Mouse (Mus musculus) MEL (cell line): Measurements from ENCODE around the gene Gabarapl2. TPM values are rescaled to one million over a fixed set of nuclear protein-coding genes. Genes with fewer than 3 reads are reported as not detected.

Experiments used
- DNase-seq: peaks from one replicate; pipeline ENCODE4 v3.0.0; 2011; ENCODE audit warnings: low read depth, low spot score
- H3K27ac ChIP-seq: 2 replicates; pipeline ENCODE4 v1.5.1; 2012; ENCODE audit warnings: low read depth, mild to moderate bottlenecking, control low read depth, low read length, moderate library complexity; ENCODE audit not compliant: control insufficient read depth
- H3K27me3 ChIP-seq, 2 experiments: fragments of 150-350 bp in 1 of 2; sonication (generic) in 1 of 2; 2 replicates each; pipeline ENCODE4 v1.6.1; 2012; ENCODE audit warnings: low read length in 2 of 2, mild to moderate bottlenecking in 2 of 2, improper control_type of control experiment in 1 of 2, moderate library complexity in 1 of 2; ENCODE audit not compliant: insufficient read depth in 2 of 2, control insufficient read depth in 1 of 2
- H3K36me3 ChIP-seq, 2 experiments: 2 replicates each; pipeline ENCODE4 v1.6.1; 2012 to 2014; ENCODE audit warnings: low read length in 2 of 2, improper control_type of control experiment in 1 of 2, inconsistent platforms in 1 of 2, mild to moderate bottlenecking in 1 of 2; ENCODE audit not compliant: insufficient read depth in 2 of 2, control insufficient read depth in 1 of 2
- H3K4me1 ChIP-seq, 2 experiments: fragments of 150-350 bp in 1 of 2; sonication (generic) in 1 of 2; 2 replicates each; pipeline ENCODE4 v1.6.1; 2012; ENCODE audit warnings: low read length in 2 of 2, improper control_type of control experiment in 1 of 2, mild to moderate bottlenecking in 1 of 2; ENCODE audit not compliant: insufficient read depth in 2 of 2, control insufficient read depth in 1 of 2
- H3K4me3 ChIP-seq, 2 experiments: fragments of 150-350 bp in 1 of 2; sonication (generic) in 1 of 2; 2 replicates each; pipeline ENCODE4 v1.5.1; 2012; ENCODE audit warnings: low read depth in 2 of 2, low read length in 2 of 2, mild to moderate bottlenecking in 2 of 2, moderate library complexity in 2 of 2, control low read depth in 1 of 2, improper control_type of control experiment in 1 of 2; ENCODE audit not compliant: control insufficient read depth in 1 of 2, insufficient read depth in 1 of 2
- H3K79me2 ChIP-seq: 2 replicates; pipeline ENCODE4 v1.6.1; 2012; ENCODE audit warnings: mild to moderate bottlenecking, low read length, moderate library complexity; ENCODE audit not compliant: control insufficient read depth, poor library complexity, insufficient read depth
- H3K9ac ChIP-seq: 2 replicates; pipeline ENCODE4 v1.6.1; 2012; ENCODE audit warnings: low read depth, mild to moderate bottlenecking, control low read depth, low read length, moderate library complexity; ENCODE audit not compliant: control insufficient read depth, poor library complexity, severe bottlenecking
- H3K9me3 ChIP-seq: fragments of 150-350 bp; sonication (generic); replicated peaks from 2 replicates; pipeline ENCODE4 v1.6.1; 2012; ENCODE audit warnings: mild to moderate bottlenecking, low read length, improper control_type of control experiment, moderate library complexity; ENCODE audit not compliant: insufficient read depth
- CTCF ChIP-seq, 3 experiments: IDR thresholded peaks in 2 of 3; conservative IDR thresholded peaks in 1 of 3; 2 replicates each; pipeline ENCODE4 v1.5.1; 2011 to 2012; ENCODE audit warnings: low read length in 3 of 3, low read depth in 2 of 3, mild to moderate bottlenecking in 2 of 3, improper control_type of control experiment in 1 of 3, inconsistent platforms in 1 of 3, mixed read lengths in 1 of 3, moderate library complexity in 1 of 3; ENCODE audit not compliant: control insufficient read depth in 1 of 3, insufficient read depth in 1 of 3, poor library complexity in 1 of 3, severe bottlenecking in 1 of 3
- EP300 ChIP-seq, 2 experiments: IDR thresholded peaks; 2 replicates each; pipeline ENCODE4 v1.6.1; 2011; ENCODE audit warnings: improper control_type of control experiment in 2 of 2, low read length in 2 of 2, low read depth in 1 of 2, mild to moderate bottlenecking in 1 of 2
- ETS1 ChIP-seq: IDR thresholded peaks from 2 replicates; pipeline ENCODE4 v1.6.1; 2012; ENCODE audit warnings: low read depth, mild to moderate bottlenecking, inconsistent platforms, low read length, improper control_type of control experiment, moderate library complexity
- GABPA ChIP-seq: IDR thresholded peaks from 2 replicates; pipeline ENCODE4 v1.6.1; 2012; ENCODE audit warnings: low read depth, mild to moderate bottlenecking, inconsistent platforms, low read length, improper control_type of control experiment, moderate library complexity
- JUND ChIP-seq: IDR thresholded peaks from 2 replicates; pipeline ENCODE4 v1.6.1; 2011; ENCODE audit warnings: low read depth, mild to moderate bottlenecking, improper control_type of control experiment, low read length
- MAFK ChIP-seq: IDR thresholded peaks from 2 replicates; pipeline ENCODE4 v1.6.1; 2011; ENCODE audit warnings: low read depth, mild to moderate bottlenecking, low read length, improper control_type of control experiment, borderline replicate concordance
- MEF2A ChIP-seq: IDR thresholded peaks from 2 replicates; pipeline ENCODE4 v1.6.1; 2014; ENCODE audit warnings: low read depth, mild to moderate bottlenecking, inconsistent platforms, low read length, improper control_type of control experiment; ENCODE audit not compliant: poor library complexity, insufficient replicate concordance, severe bottlenecking; ENCODE audit errors: extremely low read depth
- MYB ChIP-seq: IDR thresholded peaks from 2 replicates; pipeline ENCODE4 v1.6.1; 2011; ENCODE audit warnings: mild to moderate bottlenecking, low read depth, low read length, improper control_type of control experiment
- NRF1 ChIP-seq: IDR thresholded peaks from 2 replicates; pipeline ENCODE4 v1.6.1; 2014; ENCODE audit warnings: low read depth, mild to moderate bottlenecking, inconsistent platforms, low read length, improper control_type of control experiment, moderate library complexity; ENCODE audit not compliant: poor library complexity, insufficient read depth, severe bottlenecking
- POLR2A ChIP-seq, 2 experiments: IDR thresholded peaks; 2 replicates each; pipeline ENCODE4 v1.6.1; 2011 to 2012; ENCODE audit warnings: low read length in 2 of 2, mild to moderate bottlenecking in 2 of 2, control low read depth in 1 of 2, improper control_type of control experiment in 1 of 2, low read depth in 1 of 2, moderate library complexity in 1 of 2; ENCODE audit not compliant: control insufficient read depth in 1 of 2, insufficient read depth in 1 of 2, poor library complexity in 1 of 2
- TBP ChIP-seq: IDR thresholded peaks from 2 replicates; pipeline ENCODE4 v1.8.0; 2011; ENCODE audit warnings: low read depth, low read length, improper control_type of control experiment
- TCF12 ChIP-seq: IDR thresholded peaks from 2 replicates; pipeline ENCODE4 v1.6.1; 2014; ENCODE audit warnings: low read depth, mild to moderate bottlenecking, inconsistent platforms, low read length, improper control_type of control experiment, moderate library complexity
- UBTF ChIP-seq: IDR thresholded peaks from 2 replicates; pipeline ENCODE4 v1.6.1; 2012; ENCODE audit warnings: low read depth, mild to moderate bottlenecking, inconsistent platforms, low read length, improper control_type of control experiment, moderate library complexity, borderline replicate concordance; ENCODE audit not compliant: insufficient read depth
- USF2 ChIP-seq, 2 experiments: IDR thresholded peaks; 2 replicates each; pipeline ENCODE4 v1.6.1; 2011 to 2012; ENCODE audit warnings: improper control_type of control experiment in 2 of 2, low read length in 2 of 2, borderline replicate concordance in 1 of 2, inconsistent platforms in 1 of 2, low read depth in 1 of 2, mild to moderate bottlenecking in 1 of 2; ENCODE audit not compliant: insufficient read depth in 1 of 2
- ZC3H11A ChIP-seq: IDR thresholded peaks from 2 replicates; pipeline ENCODE4 v1.6.1; 2012; ENCODE audit warnings: low read depth, mild to moderate bottlenecking, inconsistent platforms, low read length, improper control_type of control experiment
- ZKSCAN1 ChIP-seq: IDR thresholded peaks from 2 replicates; pipeline ENCODE4 v1.6.1; 2012; ENCODE audit warnings: low read depth, mild to moderate bottlenecking, inconsistent platforms, low read length, improper control_type of control experiment, moderate library complexity
- ZNF384 ChIP-seq: IDR thresholded peaks from 2 replicates; pipeline ENCODE4 v1.6.1; 2012; ENCODE audit warnings: low read depth, mild to moderate bottlenecking, inconsistent platforms, low read length, improper control_type of control experiment
- polyA plus RNA-seq, 2 experiments: library from polyadenylated mRNA; stranded (reverse) in 1 of 2; unstranded in 1 of 2; fragments of >175 nt in 1 of 2; fragments of >200 nt in 1 of 2; gene quantifications; 2 replicates each; pipeline versions ENCODE4 v1.2.1 to v1.2.4; 2012; ENCODE audit warnings: low replicate concordance in 2 of 2, low read depth in 1 of 2; ENCODE audit not compliant: insufficient read length in 2 of 2, insufficient read depth in 1 of 2, missing spikeins in 1 of 2
- total RNA-seq: library from RNA; depleted of rRNA; stranded (reverse); fragments of 300-350 nt; gene quantifications from 2 replicates; pipeline ENCODE4 v1.2.3, GENCODE M21; 2012

Gene Gabarapl2
- total and polyA plus RNA-seq, 3 experiments = 18.4 to 22.5 TPM; not detected in 1

- Histone ChIP-seq H3K36me3 (peaks cover 0 to 2% of the 10 kb centered on the region in 2 experiments; a peak in 1 of 4 replicates), H3K4me1 (peaks cover 0 to 8% of the 10 kb centered on the region in 2 experiments; a peak in 2 of 4 replicates), H3K27me3 (no peaks in the 10 kb centered on the region), H3K4me3 (no peak overlapping the region), H3K79me2 (no peaks in the 10 kb centered on the region), H3K27ac (no peak overlapping the region), H3K9ac (no peak overlapping the region), H3K9me3 (no peaks in the 10 kb centered on the region)
- no peak for TF ChIP-seq MEF2A
- no peak for DNase-seq
These were observed 41.9 kb upstream of the Gabarapl2 start for GRCm38 (mm10) chr8:111898586-111898985.

GRCm38 (mm10) chr8:111902080-111902479 is 38.4 kb upstream of the Gabarapl2 start:
- no peak overlapping the region for H3K27ac ChIP-seq
- no peak overlapping the region for H3K4me3 ChIP-seq
- no peak overlapping the region for H3K9ac ChIP-seq
- peaks cover 0 to 4% of the 10 kb centered on the region in 2 experiments; a peak in 1 of 4 replicates for H3K36me3 ChIP-seq
- H3K9me3 ChIP-seq = no peaks in the 10 kb centered on the region
- DNase-seq = no peak
- no peaks in the 10 kb centered on the region for H3K27me3 ChIP-seq
- no peak for TF ChIP-seq TBP
- TF ChIP-seq ZKSCAN1 = no peak
- no peak for TF ChIP-seq ZC3H11A
- peaks cover 0 to 8% of the 10 kb centered on the region in 2 experiments; a peak in 2 of 4 replicates for H3K4me1 ChIP-seq
- H3K79me2 ChIP-seq = no peaks in the 10 kb centered on the region

GRCm38 (mm10) chr8:111905500-111906121 is 34.9 kb upstream of the Gabarapl2 start:
- H3K27ac ChIP-seq = no peak overlapping the region
- peaks cover 0 to 8% of the 10 kb centered on the region in 2 experiments; a peak in 2 of 4 replicates for H3K4me1 ChIP-seq
- H3K4me3 ChIP-seq = no peak overlapping the region
- no peak overlapping the region for H3K9ac ChIP-seq
- TF ChIP-seq USF2 (IDR thresholded peaks at IDR 0.05; ENCODE audit: borderline replicate concordance in 1 of 2, insufficient read depth in 1 of 2, low read depth in 1 of 2, low read length in 2 of 2) = no peak
- TF ChIP-seq MAFK = no peak
- TF ChIP-seq UBTF = no peak
- TF ChIP-seq GABPA = no peak
- TF ChIP-seq EP300 (IDR thresholded peaks at IDR 0.05; ENCODE audit: low read depth in 1 of 2, low read length in 2 of 2) = no peak
- no peak for TF ChIP-seq ZNF384
- no peak for TF ChIP-seq TBP
- no peak for TF ChIP-seq CTCF (IDR thresholded peaks at IDR 0.05 in 2 of 3, conservative IDR thresholded peaks at IDR 0.05 in 1 of 3; ENCODE audit: control insufficient read depth in 1 of 3, insufficient read depth in 1 of 3, low read depth in 2 of 3, low read length in 3 of 3, poor library complexity in 1 of 3, severe bottlenecking in 1 of 3)
- TF ChIP-seq POLR2A (IDR thresholded peaks at IDR 0.05; ENCODE audit: control insufficient read depth in 1 of 2, insufficient read depth in 1 of 2, low read depth in 1 of 2, low read length in 2 of 2, poor library complexity in 1 of 2) = no peak
- TF ChIP-seq NRF1 = no peak
- TF ChIP-seq JUND = no peak
- no peak for TF ChIP-seq MYB
- TF ChIP-seq ETS1 = no peak
- no peak for TF ChIP-seq TCF12
- TF ChIP-seq, all 39 proteins: peak for 0
- Histone ChIP-seq H3K79me2 (no peaks in the 10 kb centered on the region), H3K36me3 (peaks cover 0 to 4% of the 10 kb centered on the region in 2 experiments; a peak in 1 of 4 replicates), H3K9me3 (no peaks in the 10 kb centered on the region), H3K27me3 (no peaks in the 10 kb centered on the region)
- no peak for DNase-seq
